Mouse (Mus musculus): ENCODE measurements around the gene Plcd1.

Plcd1 gene

GRCm38 (mm10) chr9:119093419-119094295 lies at the start of gene Plcd1:
Gene Plcd1, minus strand, starts transcription at chr9:119093502.
- in situ Hi-C loops (cut with MboI; ENCODE audit: low sequenced_read_pairs): no loop called here

- in situ Hi-C loops (cut with MboI; ENCODE audit: low sequenced_read_pairs): no loop called here
Observed at GRCm38 (mm10) chr9:119142066-119142465, 48.8 kb upstream of the Plcd1 start.

GRCm38 (mm10) chr9:119138836-119139235 lies 45.5 kb upstream of the Plcd1 start:
- in situ Hi-C loops (cut with MboI; ENCODE audit: low sequenced_read_pairs): no loop called here

- in situ Hi-C loops (cut with MboI; ENCODE audit: low sequenced_read_pairs): no loop called here
Observed at GRCm38 (mm10) chr9:119130692-119131091, 37.4 kb upstream of the Plcd1 start.

GRCm38 (mm10) chr9:119128436-119129181 lies 35.3 kb upstream of the Plcd1 start:
- in situ Hi-C loops (cut with MboI; ENCODE audit: low sequenced_read_pairs): no loop called here

- in situ Hi-C loops (cut with MboI; ENCODE audit: low sequenced_read_pairs): no loop called here
Observed at GRCm38 (mm10) chr9:119122596-119123369, 29.5 kb upstream of the Plcd1 start.

- in situ Hi-C loops (cut with MboI; ENCODE audit: low sequenced_read_pairs): no loop called here
Observed at GRCm38 (mm10) chr9:119120168-119120560, 26.9 kb upstream of the Plcd1 start.

- in situ Hi-C loops (cut with MboI; ENCODE audit: low sequenced_read_pairs): no loop called here
Observed at GRCm38 (mm10) chr9:119119409-119120167, 26.3 kb upstream of the Plcd1 start.

GRCm38 (mm10) chr9:119114911-119115310 lies 21.6 kb upstream of the Plcd1 start:
- in situ Hi-C loops (cut with MboI; ENCODE audit: low sequenced_read_pairs): no loop called here

- in situ Hi-C loops (cut with MboI; ENCODE audit: low sequenced_read_pairs): no loop called here
Observed at GRCm38 (mm10) chr9:119110640-119111039, 17.3 kb upstream of the Plcd1 start.

GRCm38 (mm10) chr9:119109685-119110353 lies 16.5 kb upstream of the Plcd1 start:
- in situ Hi-C loops (cut with MboI; ENCODE audit: low sequenced_read_pairs): no loop called here

- in situ Hi-C loops (cut with MboI; ENCODE audit: low sequenced_read_pairs): no loop called here
Observed at GRCm38 (mm10) chr9:119107566-119107965, 14.3 kb upstream of the Plcd1 start.

GRCm38 (mm10) chr9:119102783-119103113 lies 9.4 kb upstream of the Plcd1 start:
- in situ Hi-C loops (cut with MboI; ENCODE audit: low sequenced_read_pairs): no loop called here

- in situ Hi-C loops (cut with MboI; ENCODE audit: low sequenced_read_pairs): no loop called here
Observed at GRCm38 (mm10) chr9:119101992-119102782, 8.9 kb upstream of the Plcd1 start, which contains the start of gene Dlec1. Gene Dlec1, plus strand, starts transcription at chr9:119102478.

- in situ Hi-C loops (cut with MboI; ENCODE audit: low sequenced_read_pairs): no loop called here
Observed at GRCm38 (mm10) chr9:119100177-119100898, 7.0 kb upstream of the Plcd1 start.

- in situ Hi-C loops (cut with MboI; ENCODE audit: low sequenced_read_pairs): no loop called here
Observed at GRCm38 (mm10) chr9:119094462-119095109, 1.3 kb upstream of the Plcd1 start.

GRCm38 (mm10) chr9:119092473-119093418 lies 556 bp downstream of the Plcd1 start:
- in situ Hi-C loops (cut with MboI; ENCODE audit: low sequenced_read_pairs): no loop called here

Data from CH12F3 (cell line).